Mouse (Mus musculus) layer of hippocampus, adult 11-12 months (tissue): ENCODE results near the gene Sema3f.

Source experiments
- DNase-seq: peaks from one replicate; pipeline ENCODE4 v3.0.0; 2022; ENCODE audit warnings: low spot score

The Sema3f gene

GRCm38 (mm10) chr9:107709697-107710483 lies at the start of gene Sema3f:
TSS of gene Sema3f (minus strand) at chr9:107710475.
- peak; percentile 37 for DNase-seq

GRCm38 (mm10) chr9:107759593-107759992 lies 49.3 kb upstream of the Sema3f start:
- no peak for DNase-seq

GRCm38 (mm10) chr9:107750378-107750777 lies 40.1 kb upstream of the Sema3f start:
- no peak for DNase-seq

GRCm38 (mm10) chr9:107748063-107748462 lies 37.8 kb upstream of the Sema3f start:
- no peak for DNase-seq

- DNase-seq = no peak
These were observed 37.0 kb upstream of the Sema3f start for GRCm38 (mm10) chr9:107747310-107747709.

GRCm38 (mm10) chr9:107746679-107747078 lies 36.4 kb upstream of the Sema3f start:
- no peak for DNase-seq

GRCm38 (mm10) chr9:107744061-107744460 lies 33.8 kb upstream of the Sema3f start:
- DNase-seq = no peak

GRCm38 (mm10) chr9:107738841-107739202 lies 28.5 kb upstream of the Sema3f start:
- no peak for DNase-seq

GRCm38 (mm10) chr9:107738020-107738840 lies 28.0 kb upstream of the Sema3f start:
- peak; percentile 90 for DNase-seq

GRCm38 (mm10) chr9:107736185-107736485 lies 25.9 kb upstream of the Sema3f start:
- no peak for DNase-seq

- no peak for DNase-seq
These were observed 25.3 kb upstream of the Sema3f start for GRCm38 (mm10) chr9:107735356-107736184.

GRCm38 (mm10) chr9:107734567-107734971 lies 24.3 kb upstream of the Sema3f start:
- DNase-seq = no peak

GRCm38 (mm10) chr9:107729709-107730108 lies 19.4 kb upstream of the Sema3f start:
- DNase-seq = no peak

- no peak for DNase-seq
These were observed 18.8 kb upstream of the Sema3f start for GRCm38 (mm10) chr9:107728919-107729670.

- no peak for DNase-seq
These were observed 16.8 kb upstream of the Sema3f start for GRCm38 (mm10) chr9:107727041-107727440.

- DNase-seq = no peak
These were observed 14.5 kb upstream of the Sema3f start for GRCm38 (mm10) chr9:107724796-107725195.

- DNase-seq = no peak
These were observed 13.7 kb upstream of the Sema3f start for GRCm38 (mm10) chr9:107723794-107724531.

- DNase-seq = no peak
These were observed 13.0 kb upstream of the Sema3f start for GRCm38 (mm10) chr9:107723292-107723691.

- no peak for DNase-seq
These were observed 8.7 kb upstream of the Sema3f start for GRCm38 (mm10) chr9:107718781-107719540.

- DNase-seq = no peak
These were observed 6.7 kb upstream of the Sema3f start for GRCm38 (mm10) chr9:107716951-107717350.
